Mouse (Mus musculus) cerebellum, adult 2 months (tissue): Measurements from ENCODE around the gene Pars2. TPM values are rescaled to one million over a fixed set of nuclear protein-coding genes. Genes with fewer than 3 reads are reported as not detected.

ENCODE experiments used
- DNase-seq, 2 experiments: peaks; one replicate each; pipeline ENCODE4 v3.0.0; 2021
- H3K27ac ChIP-seq: fragments of 200-500 bp; 2 replicates; pipeline ENCODE4 v1.5.1; 2012; ENCODE audit warnings: low read length, control low read depth, inconsistent platforms; ENCODE audit not compliant: insufficient read depth
- H3K27me3 ChIP-seq: fragments of 200-500 bp; 2 replicates; pipeline ENCODE4 v1.6.1; 2012; ENCODE audit warnings: inconsistent platforms, mild to moderate bottlenecking, low read length, moderate library complexity; ENCODE audit not compliant: control insufficient read depth, insufficient read depth
- H3K4me1 ChIP-seq: fragments of 200-500 bp; 2 replicates; pipeline ENCODE4 v1.6.1; 2011; ENCODE audit warnings: low read length; ENCODE audit not compliant: control insufficient read depth, insufficient read depth
- H3K4me3 ChIP-seq: fragments of 200-500 bp; replicated peaks from 2 replicates; pipeline ENCODE3; 2011; ENCODE audit warnings: mild to moderate bottlenecking, low read depth, low read length, control low read depth; ENCODE audit not compliant: insufficient read depth
- CTCF ChIP-seq: fragments of 200-500 bp; IDR thresholded peaks from 2 replicates; pipeline ENCODE4 v1.5.1; 2011; ENCODE audit warnings: low read depth, mild to moderate bottlenecking, control low read depth, low read length, moderate library complexity, borderline replicate concordance; ENCODE audit not compliant: insufficient read depth
- POLR2A ChIP-seq: fragments of 200-500 bp; IDR thresholded peaks from 2 replicates; pipeline ENCODE4 v1.6.1; 2011; ENCODE audit warnings: low read length, control low read depth, borderline replicate concordance; ENCODE audit not compliant: insufficient read depth
- WGBS: fragments of 180-500 bp; shearing (Covaris S2); methylation state at CpG from one replicate; pipeline ENCODE4 v1.1.7; 2018; 5-methylcytosine and 5-hydroxymethylcytosine counted together
- polyA plus RNA-seq: library from polyadenylated mRNA; depleted of rRNA; stranded (reverse); fragments of >200 nt; gene quantifications from 2 replicates; pipeline ENCODE4 v1.2.3, GENCODE M21; 2012

Pars2 gene
- polyA plus RNA-seq, 1 experiment: 7.7 TPM

DNA sequence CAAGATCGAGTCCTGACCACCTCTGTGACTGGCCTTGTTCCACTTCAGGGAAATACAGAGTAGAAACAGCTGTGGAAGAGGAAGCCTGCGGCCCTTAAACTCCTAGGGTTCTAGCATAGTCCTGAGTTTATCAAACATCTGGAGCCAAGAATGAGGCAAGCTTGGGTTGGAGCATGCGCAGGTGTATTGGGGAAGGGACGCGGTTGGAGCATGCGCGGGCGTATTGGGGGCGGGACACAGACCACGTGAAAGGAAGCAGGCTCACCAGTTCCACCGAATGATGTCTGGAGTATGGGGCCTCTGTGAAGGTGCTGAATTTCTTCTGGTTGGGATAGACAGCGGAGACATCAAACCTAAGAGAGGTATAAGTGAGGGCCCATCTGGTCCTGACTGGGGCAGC is 35.2 kb upstream of the Pars2 start:
- WGBS: 90% methylated on average over 12 of the region's 12 CpGs
- no peak for TF ChIP-seq POLR2A
- no peak for TF ChIP-seq CTCF
- Histone ChIP-seq H3K4me1 (no peaks in the 10 kb centered on the region), H3K27me3 (no peaks in the 10 kb centered on the region), H3K4me3 (no peak overlapping the region), H3K27ac (no peak overlapping the region)
- DNase-seq: no peak

DNA sequence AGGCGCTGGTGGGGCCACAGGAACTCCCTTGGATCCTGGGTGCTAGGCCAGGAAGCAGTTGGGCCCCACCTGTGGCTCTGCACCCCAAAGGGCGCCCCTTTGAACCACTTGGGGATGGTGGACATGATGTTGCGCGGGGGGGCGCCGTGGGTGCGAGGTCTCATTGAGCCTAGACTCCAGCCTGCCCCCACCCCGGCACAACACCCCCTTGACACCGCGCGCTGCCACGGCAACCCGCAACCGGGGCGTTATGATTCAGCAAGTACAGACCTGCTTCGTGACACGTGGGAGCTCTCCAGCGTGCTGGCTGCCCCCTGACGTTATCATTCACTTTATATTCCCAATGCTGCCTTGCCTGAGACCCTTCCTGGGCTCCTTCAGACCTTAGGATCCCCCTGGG is 33.8 kb upstream of the Pars2 start, which contains the start of gene Lexm:
Gene Lexm (minus strand): TSS at position 186 of the 400 bp plus-strand sequence.
- TF ChIP-seq POLR2A (no peak), CTCF (no peak)
- Histone ChIP-seq H3K27me3 (no peaks in the 10 kb centered on the region), H3K27ac (no peak within 1 kb of the TSS), H3K4me3 (no peak within 1 kb of the TSS), H3K4me1 (0 out of 2 replicates have a peak, but pooled peaks cover 2% of the 10 kb centered on the region)
- 5% methylated on average over 19 of the region's 19 CpGs for WGBS
- no peak for DNase-seq

DNA sequence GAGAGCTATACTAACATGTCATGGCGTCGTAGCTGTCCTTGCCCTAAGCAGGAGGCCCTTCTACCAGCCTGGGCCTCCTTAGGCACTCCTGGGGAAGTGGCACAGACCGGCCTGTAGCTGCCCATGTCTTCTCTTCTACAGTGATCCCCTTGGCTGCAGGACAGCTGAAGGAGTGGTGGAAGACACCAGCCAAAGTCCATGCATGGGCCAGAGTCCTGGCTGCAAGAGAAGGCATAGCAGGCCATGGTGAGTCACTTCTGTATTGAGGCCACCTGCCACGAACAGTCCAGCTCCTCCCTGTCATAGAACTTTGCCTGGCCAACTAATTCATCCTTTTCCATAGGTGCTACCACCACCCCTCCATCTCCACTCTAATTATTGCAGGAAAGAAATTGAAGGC is 32.0 kb upstream of the Pars2 start:
- TF ChIP-seq POLR2A: no peak
- H3K27ac ChIP-seq: no peak overlapping the region
- 78% methylated on average over 4 of the region's 4 CpGs for WGBS
- 0 out of 2 replicates have a peak, but pooled peaks cover 7% of the 10 kb centered on the region for H3K4me1 ChIP-seq
- no peaks in the 10 kb centered on the region; the same call in 1 of the 2 replicates for H3K27me3 ChIP-seq
- no peak overlapping the region for H3K4me3 ChIP-seq
- no peak for DNase-seq

DNA sequence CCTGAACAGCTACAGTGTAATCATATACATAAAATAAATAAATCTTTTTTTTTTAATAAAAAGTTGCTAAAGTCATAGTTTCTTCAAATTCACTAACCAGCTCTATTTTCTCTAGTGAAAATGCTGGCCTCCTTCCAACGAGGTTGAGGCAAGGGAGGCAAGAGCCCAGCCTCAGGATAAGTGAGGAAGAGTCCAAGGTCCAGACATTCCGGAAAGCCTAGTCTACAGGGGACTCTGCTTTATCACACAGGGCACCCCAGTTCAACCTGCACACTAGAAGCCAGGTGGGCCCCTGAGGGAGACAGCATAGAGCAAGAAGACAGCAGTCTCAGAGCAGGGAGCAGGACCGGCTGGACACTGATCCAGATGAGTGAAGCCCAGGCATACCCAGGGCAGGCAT is 29.4 kb upstream of the Pars2 start:
- DNase-seq: no peak
- Histone ChIP-seq H3K4me1 (0 out of 2 replicates have a peak, but pooled peaks cover 7% of the 10 kb centered on the region), H3K27me3 (no peaks in the 10 kb centered on the region; the same call in 1 of the 2 replicates), H3K4me3 (no peak overlapping the region), H3K27ac (no peak overlapping the region)
- 71% methylated on average over 3 of the region's 3 CpGs for WGBS
- TF ChIP-seq CTCF: no peak
- TF ChIP-seq POLR2A: no peak

DNA sequence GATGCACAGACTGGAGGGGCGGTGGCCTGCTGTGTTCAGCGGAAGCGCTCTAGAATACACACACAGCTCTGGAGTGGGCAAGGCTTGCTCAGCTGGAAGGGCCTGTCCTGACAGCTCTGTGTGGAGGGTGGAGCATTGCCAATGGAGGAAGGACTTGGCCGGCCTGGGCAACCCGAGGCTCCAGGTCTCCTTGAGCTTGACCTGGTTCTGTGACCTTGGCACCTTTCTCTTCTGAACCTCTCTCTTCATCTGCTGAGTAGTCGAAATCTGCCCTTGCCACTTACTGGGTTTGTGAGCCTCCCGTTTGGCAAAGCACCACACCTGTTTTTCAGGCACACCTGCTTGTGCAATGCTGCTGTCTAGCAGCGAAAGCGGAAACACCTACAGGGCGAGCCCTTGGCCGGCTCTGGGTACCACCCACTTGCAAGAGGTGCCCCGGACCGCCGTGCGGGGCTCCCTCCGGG is 28.8 kb upstream of the Pars2 start, which contains the start of gene Ttc22:
Gene Ttc22 (plus strand): TSS at position 403 of the 464 bp plus-strand sequence.
- H3K4me3 ChIP-seq: no peak within 1 kb of the TSS
- no peak for DNase-seq
- WGBS: 11% methylated on average over 16 of the region's 16 CpGs
- no peaks in the 10 kb centered on the region; the same call in 1 of the 2 replicates for H3K27me3 ChIP-seq
- TF ChIP-seq CTCF: no peak
- no peak for TF ChIP-seq POLR2A
- H3K4me1 ChIP-seq: 0 out of 2 replicates have a peak, but pooled peaks cover 7% of the 10 kb centered on the region
- no peak within 1 kb of the TSS for H3K27ac ChIP-seq

DNA sequence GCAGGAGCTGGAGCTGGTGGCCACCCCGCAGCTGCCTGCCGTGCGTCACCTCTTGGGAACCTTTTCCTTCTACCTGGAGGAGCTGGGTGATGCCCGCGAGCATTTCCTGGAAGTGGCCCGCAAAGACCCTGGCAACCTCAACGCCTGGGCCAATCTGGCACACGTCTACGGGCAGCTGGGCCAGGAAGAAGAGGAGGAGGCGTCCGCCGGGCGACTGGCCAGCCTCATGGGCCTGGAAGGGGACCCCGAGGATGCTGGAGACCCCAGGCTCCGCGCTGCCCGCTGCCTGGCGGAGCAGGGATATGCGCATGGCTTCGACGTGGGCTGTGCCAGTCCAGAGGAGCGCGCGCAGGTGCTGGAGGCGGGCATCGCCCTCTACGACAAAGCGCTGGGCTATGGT is 28.2 kb upstream of the Pars2 start:
- TF ChIP-seq POLR2A (no peak), CTCF (no peak)
- WGBS: 10% methylated on average over 28 of the region's 28 CpGs
- no peak overlapping the region for H3K4me3 ChIP-seq

DNA sequence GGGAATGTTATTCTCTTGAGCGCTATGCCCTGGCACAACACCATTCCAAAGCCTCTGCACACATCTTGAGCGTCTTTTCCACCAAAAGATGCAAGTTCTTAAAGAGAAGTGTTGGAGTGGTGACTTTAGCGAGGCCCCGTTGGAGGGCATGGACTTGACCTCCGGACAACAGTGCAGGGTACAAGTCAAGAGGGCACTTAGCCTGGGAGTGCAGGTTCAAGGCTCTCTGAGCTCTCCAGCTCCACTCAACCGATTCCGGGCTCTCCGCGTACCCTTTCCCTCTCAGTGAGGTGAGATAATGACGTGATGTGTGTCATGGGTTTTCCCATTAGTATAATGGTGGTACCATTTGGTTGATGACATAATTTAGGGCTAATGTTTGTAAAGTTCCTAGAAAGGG is 26.6 kb upstream of the Pars2 start:
- no peak overlapping the region for H3K4me3 ChIP-seq
- H3K27me3 ChIP-seq: no peaks in the 10 kb centered on the region; the same call in 1 of the 2 replicates
- TF ChIP-seq CTCF (no peak), POLR2A (no peak)
- no peak overlapping the region for H3K27ac ChIP-seq
- H3K4me1 ChIP-seq: 0 out of 2 replicates have a peak, but pooled peaks cover 7% of the 10 kb centered on the region
- no peak for DNase-seq
- 97% methylated on average over 10 of the region's 10 CpGs for WGBS

More for the DNA sequence above, 28.2 kb upstream of the Pars2 start:
- DNase-seq: no peak
- Histone ChIP-seq H3K27me3 (no peaks in the 10 kb centered on the region; the same call in 1 of the 2 replicates), H3K4me1 (0 out of 2 replicates have a peak, but pooled peaks cover 7% of the 10 kb centered on the region), H3K27ac (no peak overlapping the region)

DNA sequence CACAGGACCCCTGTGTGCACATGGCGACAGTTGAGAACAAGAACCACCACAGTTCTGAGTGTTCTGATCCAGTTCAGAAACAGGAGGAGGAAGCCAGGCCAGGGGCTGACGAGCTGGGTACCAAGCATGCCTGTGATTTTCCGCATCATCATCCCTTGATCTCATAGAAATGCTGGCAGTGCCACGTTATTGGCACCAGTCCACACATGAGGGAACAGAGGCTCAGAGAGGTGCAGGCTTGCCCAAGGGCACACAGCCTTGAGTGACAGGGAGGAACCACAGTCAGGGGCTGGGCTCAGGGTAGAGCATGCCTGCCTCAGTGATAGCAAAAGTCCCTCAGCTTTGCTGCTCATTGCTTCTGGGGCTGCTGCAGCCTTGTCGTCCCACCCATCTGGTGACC is 23.1 kb upstream of the Pars2 start:
- 55% methylated on average over 5 of the region's 5 CpGs for WGBS
- H3K4me1 ChIP-seq: peaks cover 6% of the 10 kb centered on the region

DNA sequence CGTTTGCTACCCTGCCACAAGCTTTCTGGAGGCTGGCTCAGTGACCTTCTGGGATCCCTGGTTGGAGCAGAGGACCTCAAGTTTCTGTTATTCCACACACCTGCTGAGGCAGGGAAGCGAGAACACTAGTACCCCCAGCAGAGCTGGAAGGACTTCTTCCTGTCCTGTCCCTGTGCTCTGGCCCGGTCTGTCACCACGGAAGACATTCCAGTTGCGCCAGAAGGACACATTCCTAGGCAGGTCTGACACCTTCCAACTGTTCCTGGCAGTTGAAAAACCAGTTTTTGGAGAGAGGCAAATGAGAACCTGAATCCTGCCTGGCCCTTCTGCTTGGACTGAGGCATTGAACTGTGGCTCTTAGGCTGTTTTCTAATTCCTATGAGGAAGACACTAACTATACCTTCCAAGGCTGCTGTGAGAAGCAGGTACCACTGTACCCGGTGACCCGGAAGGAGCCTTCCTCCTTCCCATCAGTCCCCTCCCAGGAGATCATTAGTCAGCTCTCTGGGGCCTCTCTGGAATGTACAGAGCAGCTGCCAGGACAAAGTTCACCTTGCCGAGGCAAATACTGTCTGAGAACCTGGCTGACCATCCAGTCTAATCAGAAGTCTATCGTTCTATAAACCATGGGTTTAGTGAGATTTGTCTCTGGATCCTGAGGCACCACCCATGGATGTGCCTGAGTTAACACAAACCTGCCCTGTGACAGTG is 22.1 kb upstream of the Pars2 start:
- TF ChIP-seq POLR2A (no peak), CTCF (no peak)
- Histone ChIP-seq H3K27ac (no peak overlapping the region), H3K4me1 (peaks cover 6% of the 10 kb centered on the region), H3K4me3 (no peak overlapping the region), H3K27me3 (no peaks in the 10 kb centered on the region)
- 68% methylated on average over 9 of the region's 9 CpGs for WGBS
- no peak for DNase-seq

More for the DNA sequence above, 23.1 kb upstream of the Pars2 start:
- Histone ChIP-seq H3K27me3 (no peaks in the 10 kb centered on the region), H3K27ac (no peak overlapping the region), H3K4me3 (no peak overlapping the region)
- DNase-seq: no peak
- TF ChIP-seq POLR2A: no peak
- no peak for TF ChIP-seq CTCF
